Mouse (Mus musculus): ENCODE data around the gene Ccdc87. TPM values are rescaled to one million over a fixed set of nuclear protein-coding genes. Genes with fewer than 3 reads are reported as not detected.

The Ccdc87 gene
- polyA plus RNA-seq, 1 experiment from 2014 or later = not detected

GRCm38 (mm10) chr19:4842611-4843010 is 3.4 kb downstream of the Ccdc87 start:
- no peaks in the 10 kb centered on the region for H3K9me3 ChIP-seq (replicated peaks; ENCODE audit: control insufficient read depth, low read length)
- peaks cover 3% of the 10 kb centered on the region for H3K27me3 ChIP-seq (ENCODE audit: control insufficient read depth, insufficient read depth, low read length)
- no peaks in the 10 kb centered on the region for H3K4me1 ChIP-seq (ENCODE audit: control insufficient read depth, insufficient read depth, low read length)
- no peak overlapping the region for H3K4me3 ChIP-seq (ENCODE audit: low read depth, low read length)
- no peaks in the 10 kb centered on the region for H3K36me3 ChIP-seq (replicated peaks; ENCODE audit: control insufficient read depth, insufficient read depth, low read depth, low read length)
- DNase-seq (ENCODE audit: low spot score) (no peak), ATAC-seq (replicated peaks; ENCODE audit: insufficient number of reproducible peaks, low FRiP score, low TSS enrichment, low read depth) (no peak)
- H3K4me2 ChIP-seq (ENCODE audit: low read depth, low read length) = no peak overlapping the region
- no peak overlapping the region for H3K9ac ChIP-seq (replicated peaks; ENCODE audit: low read length)
- WGBS = 72% methylated on average over 2 of the region's 2 CpGs
- no peak overlapping the region for H3K27ac ChIP-seq (replicated peaks; ENCODE audit: low read depth, low read length)

DNA sequence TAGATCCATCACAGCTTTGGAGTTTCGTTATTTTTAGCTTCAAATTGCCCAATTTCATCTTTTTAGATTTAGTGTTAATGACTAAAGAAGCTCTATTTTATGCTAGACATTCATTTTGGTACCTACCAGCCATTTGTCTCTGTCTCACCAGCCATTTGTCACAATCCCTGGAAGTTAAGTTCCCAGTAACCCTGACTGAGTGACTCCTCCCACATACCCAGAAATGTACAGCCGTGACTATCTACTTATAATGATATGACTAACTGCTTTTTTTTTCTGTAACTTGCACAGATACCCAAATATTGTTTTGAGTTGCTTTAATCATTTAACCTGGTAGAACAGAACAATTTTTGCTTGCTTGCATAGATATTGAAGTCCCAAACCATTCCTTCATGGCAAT is 6.7 kb downstream of the Ccdc87 start:
- Histone ChIP-seq H3K4me1 (ENCODE audit: control insufficient read depth, insufficient read depth, low read length) (no peaks in the 10 kb centered on the region), H3K4me2 (ENCODE audit: low read depth, low read length) (no peak overlapping the region), H3K9me3 (replicated peaks; ENCODE audit: control insufficient read depth, low read length) (no peaks in the 10 kb centered on the region), H3K27ac (replicated peaks; ENCODE audit: low read depth, low read length) (no peak overlapping the region), H3K9ac (replicated peaks; ENCODE audit: low read length) (no peak overlapping the region), H3K4me3 (ENCODE audit: low read depth, low read length) (no peak overlapping the region), H3K36me3 (replicated peaks; ENCODE audit: control insufficient read depth, insufficient read depth, low read depth, low read length) (no peaks in the 10 kb centered on the region), H3K27me3 (ENCODE audit: control insufficient read depth, insufficient read depth, low read length) (no peaks in the 10 kb centered on the region; the same call in 1 of the 2 replicates)
- DNase-seq (ENCODE audit: low spot score) = no peak
- no peak for ATAC-seq (replicated peaks; ENCODE audit: insufficient number of reproducible peaks, low FRiP score, low TSS enrichment, low read depth)
- WGBS = 67% methylated on average over 2 of the region's 2 CpGs

DNA sequence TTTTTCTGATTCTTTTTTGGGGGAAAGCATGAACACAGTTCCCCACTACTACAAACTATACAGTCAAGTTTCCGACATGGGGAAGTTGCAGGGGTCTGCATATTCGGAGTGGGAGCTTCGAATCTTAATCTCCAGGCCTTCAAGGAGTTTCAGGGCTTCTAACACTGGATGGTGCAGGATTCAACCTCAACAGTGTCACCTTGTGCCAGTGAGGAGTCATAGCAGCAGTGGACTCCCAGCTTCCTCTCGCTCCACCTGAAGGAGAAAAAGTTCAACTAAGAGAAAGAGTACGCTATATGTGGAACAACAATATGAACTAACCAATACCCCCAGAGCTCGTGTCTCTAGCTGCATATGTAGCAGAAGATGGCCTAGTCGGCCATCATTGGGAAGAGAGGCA is 8.3 kb downstream of the Ccdc87 start:
- H3K9me3 ChIP-seq (replicated peaks; ENCODE audit: control insufficient read depth, low read length) = no peaks in the 10 kb centered on the region
- no peaks in the 10 kb centered on the region; the same call in 1 of the 2 replicates for H3K27me3 ChIP-seq (ENCODE audit: control insufficient read depth, insufficient read depth, low read length)
- no peak overlapping the region for H3K4me3 ChIP-seq (ENCODE audit: low read depth, low read length)
- ATAC-seq (replicated peaks; ENCODE audit: insufficient number of reproducible peaks, low FRiP score, low TSS enrichment, low read depth) = no peak
- no peaks in the 10 kb centered on the region for H3K36me3 ChIP-seq (replicated peaks; ENCODE audit: control insufficient read depth, insufficient read depth, low read depth, low read length)
- no peak overlapping the region for H3K9ac ChIP-seq (replicated peaks; ENCODE audit: low read length)
- WGBS = 40% methylated on average over 7 of the region's 7 CpGs
- H3K4me2 ChIP-seq (ENCODE audit: low read depth, low read length) = no peak overlapping the region
- DNase-seq (ENCODE audit: low spot score) = peak; percentile 23
- H3K4me1 ChIP-seq (ENCODE audit: control insufficient read depth, insufficient read depth, low read length) = no peaks in the 10 kb centered on the region
- H3K27ac ChIP-seq (replicated peaks; ENCODE audit: low read depth, low read length) = no peak overlapping the region

DNA sequence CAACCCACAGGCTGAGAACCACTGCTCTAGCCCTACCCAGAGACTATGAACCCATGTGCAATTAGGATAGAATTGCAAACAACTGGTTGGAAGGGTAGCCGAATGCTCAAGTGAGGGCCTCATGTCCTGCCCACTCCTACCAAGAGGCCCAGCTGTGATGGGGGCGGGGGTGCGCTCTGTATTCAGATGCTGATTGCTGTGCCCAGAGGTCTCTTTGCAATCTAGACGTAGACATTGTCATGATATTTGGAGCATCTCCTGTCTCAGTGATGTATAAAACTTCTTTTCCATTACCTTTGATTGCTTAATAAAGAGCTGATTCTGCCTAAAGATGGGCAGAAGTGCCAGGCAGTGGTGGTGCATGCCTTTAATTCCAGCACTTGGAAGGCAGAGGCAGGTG is 10.6 kb downstream of the Ccdc87 start:
- no peak for DNase-seq (ENCODE audit: low spot score)
- Histone ChIP-seq H3K9me3 (replicated peaks; ENCODE audit: control insufficient read depth, low read length) (no peaks in the 10 kb centered on the region), H3K9ac (replicated peaks; ENCODE audit: low read length) (no peak overlapping the region), H3K27ac (replicated peaks; ENCODE audit: low read depth, low read length) (no peak overlapping the region), H3K4me1 (ENCODE audit: control insufficient read depth, insufficient read depth, low read length) (no peaks in the 10 kb centered on the region), H3K4me3 (ENCODE audit: low read depth, low read length) (no peak overlapping the region), H3K27me3 (ENCODE audit: control insufficient read depth, insufficient read depth, low read length) (no peaks in the 10 kb centered on the region; the same call in 1 of the 2 replicates), H3K36me3 (replicated peaks; ENCODE audit: control insufficient read depth, insufficient read depth, low read depth, low read length) (no peaks in the 10 kb centered on the region), H3K4me2 (ENCODE audit: low read depth, low read length) (no peak overlapping the region)
- WGBS = 50% methylated on average over 4 of the region's 4 CpGs
- no peak for ATAC-seq (replicated peaks; ENCODE audit: insufficient number of reproducible peaks, low FRiP score, low TSS enrichment, low read depth)

GRCm38 (mm10) chr19:4850281-4850680 is 11.1 kb downstream of the Ccdc87 start:
- H3K9ac ChIP-seq (replicated peaks; ENCODE audit: low read length) = no peak overlapping the region
- H3K4me2 ChIP-seq (ENCODE audit: low read depth, low read length) = no peak overlapping the region
- H3K27ac ChIP-seq (replicated peaks; ENCODE audit: low read depth, low read length) = no peak overlapping the region
- no peaks in the 10 kb centered on the region for H3K9me3 ChIP-seq (replicated peaks; ENCODE audit: control insufficient read depth, low read length)
- H3K4me1 ChIP-seq (ENCODE audit: control insufficient read depth, insufficient read depth, low read length) = no peaks in the 10 kb centered on the region
- H3K27me3 ChIP-seq (ENCODE audit: control insufficient read depth, insufficient read depth, low read length) = no peaks in the 10 kb centered on the region; the same call in 1 of the 2 replicates
- WGBS = 49% methylated on average over 5 of the region's 5 CpGs
- no peaks in the 10 kb centered on the region for H3K36me3 ChIP-seq (replicated peaks; ENCODE audit: control insufficient read depth, insufficient read depth, low read depth, low read length)
- ATAC-seq (replicated peaks; ENCODE audit: insufficient number of reproducible peaks, low FRiP score, low TSS enrichment, low read depth) = no peak
- DNase-seq (ENCODE audit: low spot score) = no peak
- no peak overlapping the region for H3K4me3 ChIP-seq (ENCODE audit: low read depth, low read length)

GRCm38 (mm10) chr19:4854552-4855469 is 15.6 kb downstream of the Ccdc87 start, which contains the start of gene Ctsf:
Gene Ctsf (plus strand): TSS chr19:4855130.
- no peaks in the 10 kb centered on the region for H3K27me3 ChIP-seq (ENCODE audit: control insufficient read depth, insufficient read depth, low read length)
- no peak within 1 kb of the TSS for H3K27ac ChIP-seq (replicated peaks; ENCODE audit: low read depth, low read length)
- H3K9ac ChIP-seq (replicated peaks; ENCODE audit: low read length) = peak within 1 kb of the TSS; percentile 59
- peak within 1 kb of the TSS; percentile 89 for H3K4me2 ChIP-seq (ENCODE audit: low read depth, low read length)
- 4% methylated on average over 45 of the region's 45 CpGs for WGBS
- ATAC-seq (replicated peaks; ENCODE audit: insufficient number of reproducible peaks, low FRiP score, low TSS enrichment, low read depth) (peak; percentile 82), DNase-seq (ENCODE audit: low spot score) (peak; percentile 86)
- H3K9me3 ChIP-seq (replicated peaks; ENCODE audit: control insufficient read depth, low read length) = no peaks in the 10 kb centered on the region
- no peaks in the 10 kb centered on the region for H3K36me3 ChIP-seq (replicated peaks; ENCODE audit: control insufficient read depth, insufficient read depth, low read depth, low read length)
- H3K4me1 ChIP-seq (ENCODE audit: control insufficient read depth, insufficient read depth, low read length) = no peaks in the 10 kb centered on the region
- H3K4me3 ChIP-seq (ENCODE audit: low read depth, low read length) = peak within 1 kb of the TSS; percentile 53

DNA sequence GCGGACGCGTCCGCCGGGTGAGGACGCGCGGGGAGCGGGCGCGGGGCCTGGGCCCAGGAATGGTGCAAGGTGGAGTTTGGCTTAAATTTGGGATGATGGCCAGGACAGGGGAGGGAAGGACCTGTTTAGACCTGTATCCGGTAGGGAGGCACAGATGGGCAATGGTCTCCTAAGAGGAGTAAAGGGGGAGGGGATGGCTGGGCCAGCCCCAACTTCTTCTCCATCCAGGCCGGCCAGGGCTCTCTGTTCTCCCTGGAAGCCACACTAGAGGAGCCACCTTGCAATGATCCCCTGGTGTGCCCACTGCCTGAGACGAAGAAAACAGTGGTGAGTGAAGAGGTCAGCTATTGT is 16.3 kb downstream of the Ccdc87 start:
- Histone ChIP-seq H3K27ac (replicated peaks; ENCODE audit: low read depth, low read length) (no peak overlapping the region), H3K4me3 (ENCODE audit: low read depth, low read length) (peak overlapping the region; percentile 53), H3K4me2 (ENCODE audit: low read depth, low read length) (peak overlapping the region; percentile 89), H3K27me3 (ENCODE audit: control insufficient read depth, insufficient read depth, low read length) (no peaks in the 10 kb centered on the region), H3K9me3 (replicated peaks; ENCODE audit: control insufficient read depth, low read length) (no peaks in the 10 kb centered on the region), H3K4me1 (ENCODE audit: control insufficient read depth, insufficient read depth, low read length) (no peaks in the 10 kb centered on the region), H3K36me3 (replicated peaks; ENCODE audit: control insufficient read depth, insufficient read depth, low read depth, low read length) (no peaks in the 10 kb centered on the region), H3K9ac (replicated peaks; ENCODE audit: low read length) (peak overlapping the region; percentile 59)
- DNase-seq (ENCODE audit: low spot score) (no peak), ATAC-seq (replicated peaks; ENCODE audit: insufficient number of reproducible peaks, low FRiP score, low TSS enrichment, low read depth) (peak; percentile 55; the same call in 1 of the 2 replicates)
- WGBS = 3% methylated on average over 14 of the region's 14 CpGs

- H3K4me3 ChIP-seq (ENCODE audit: low read depth, low read length) = no peak overlapping the region
- ATAC-seq (replicated peaks; ENCODE audit: insufficient number of reproducible peaks, low FRiP score, low TSS enrichment, low read depth) (no peak), DNase-seq (ENCODE audit: low spot score) (no peak)
- no peak overlapping the region; the same call in 1 of the 2 replicates for H3K4me2 ChIP-seq (ENCODE audit: low read depth, low read length)
- 66% methylated on average over 4 of the region's 4 CpGs for WGBS
- H3K9me3 ChIP-seq (replicated peaks; ENCODE audit: control insufficient read depth, low read length) = no peaks in the 10 kb centered on the region
- no peak overlapping the region for H3K27ac ChIP-seq (replicated peaks; ENCODE audit: low read depth, low read length)
- H3K36me3 ChIP-seq (replicated peaks; ENCODE audit: control insufficient read depth, insufficient read depth, low read depth, low read length) = no peaks in the 10 kb centered on the region
- H3K9ac ChIP-seq (replicated peaks; ENCODE audit: low read length) = no peak overlapping the region
- no peaks in the 10 kb centered on the region for H3K4me1 ChIP-seq (ENCODE audit: control insufficient read depth, insufficient read depth, low read length)
- H3K27me3 ChIP-seq (ENCODE audit: control insufficient read depth, insufficient read depth, low read length) = no peaks in the 10 kb centered on the region
Observed at GRCm38 (mm10) chr19:4855951-4856350, 16.8 kb downstream of the Ccdc87 start.
